Mouse (Mus musculus) forebrain, embryonic 14.5 days (tissue): Measurements from ENCODE around the gene Ablim2. TPM values are rescaled to one million over a fixed set of nuclear protein-coding genes. Genes with fewer than 3 reads are reported as not detected.

Source experiments
- ATAC-seq: fragments of 200-750 bp; cut with Nextera tagmentation; 2 replicates; pipeline ENCODE4 v1.8.0; 2017; ENCODE audit warnings: mild to moderate bottlenecking, moderate library complexity
- DNase-seq: peaks from one replicate; pipeline ENCODE4 v3.0.0-alpha.2; 2015; ENCODE audit warnings: low spot score
- H3K27ac ChIP-seq: fragments of 300-500 bp; sonication (generic); 2 replicates; pipeline ENCODE4 v1.5.1; 2014; ENCODE audit warnings: low read depth, mild to moderate bottlenecking, control low read depth, low read length, moderate library complexity
- H3K27me3 ChIP-seq: fragments of 300-500 bp; sonication (generic); replicated peaks from 2 replicates; pipeline ENCODE4 v1.6.1; 2014; ENCODE audit warnings: low read length, control low read depth, mixed read lengths; ENCODE audit not compliant: control insufficient read depth, insufficient read depth
- H3K36me3 ChIP-seq: fragments of 300-500 bp; sonication (generic); 2 replicates; pipeline ENCODE4 v1.6.1; 2014; ENCODE audit warnings: low read length, control low read depth; ENCODE audit not compliant: control insufficient read depth, insufficient read depth
- H3K4me1 ChIP-seq: fragments of 300-500 bp; sonication (generic); 2 replicates; pipeline ENCODE4 v1.6.1; 2014; ENCODE audit warnings: antibody characterized with exemption, low read length, control low read depth; ENCODE audit not compliant: control insufficient read depth, insufficient read depth
- H3K4me2 ChIP-seq: fragments of 300-500 bp; sonication (generic); 2 replicates; pipeline ENCODE4 v1.6.1; 2014; ENCODE audit warnings: mild to moderate bottlenecking, control low read depth, low read length
- H3K4me3 ChIP-seq: fragments of 300-500 bp; sonication (generic); 2 replicates; pipeline ENCODE4 v1.5.1; 2014; ENCODE audit warnings: low read depth, low read length, control low read depth
- H3K9ac ChIP-seq: fragments of 300-500 bp; sonication (generic); 2 replicates; pipeline ENCODE4 v1.6.1; 2014; ENCODE audit warnings: mild to moderate bottlenecking, low read length, control low read depth, moderate library complexity
- H3K9me3 ChIP-seq: fragments of 300-500 bp; sonication (generic); replicated peaks from 2 replicates; pipeline ENCODE4 v1.6.1; 2016; ENCODE audit warnings: low read length, control low read depth, mixed read lengths; ENCODE audit not compliant: control insufficient read depth
- WGBS: fragments of 180-500 bp; shearing (Covaris S2); extraction: QIAGEN DNeasy Blood & Tissue Kit; methylation state at CpG from one replicate; pipeline ENCODE4 v1.1.7; 2014; 5-methylcytosine and 5-hydroxymethylcytosine counted together
- polyA plus RNA-seq: library from polyadenylated mRNA; unstranded; fragments of >200 nt; fragmentation: Nextera tagmentation; extraction: Ambion mirVana; gene quantifications from 2 replicates; pipeline ENCODE4 v1.2.1, GENCODE M21; 2014

Gene Ablim2
- polyA plus RNA-seq, 1 experiment from 2014 or later: 4.7 TPM

DNA sequence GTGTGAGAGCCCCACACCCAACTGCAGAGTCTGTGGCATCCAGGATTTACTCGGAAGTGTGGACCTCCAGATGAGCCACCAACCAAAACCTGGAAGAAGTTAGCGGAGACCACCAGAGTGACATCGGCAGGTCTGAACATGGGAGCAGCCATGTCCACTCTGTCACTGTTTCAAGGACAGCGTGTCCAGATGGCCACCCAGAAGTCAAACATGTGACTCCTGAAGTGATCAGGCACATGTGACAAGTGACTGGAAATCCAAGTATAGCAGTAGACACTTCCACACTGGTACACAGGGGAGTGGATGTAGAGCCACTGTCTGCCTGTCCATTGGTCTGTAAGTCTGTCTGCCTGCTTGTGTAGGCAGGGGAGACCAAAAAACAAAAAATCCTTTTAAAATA, 47.0 kb downstream of the Ablim2 start:
- ATAC-seq: no peak
- H3K4me2 ChIP-seq: no peak overlapping the region

DNA sequence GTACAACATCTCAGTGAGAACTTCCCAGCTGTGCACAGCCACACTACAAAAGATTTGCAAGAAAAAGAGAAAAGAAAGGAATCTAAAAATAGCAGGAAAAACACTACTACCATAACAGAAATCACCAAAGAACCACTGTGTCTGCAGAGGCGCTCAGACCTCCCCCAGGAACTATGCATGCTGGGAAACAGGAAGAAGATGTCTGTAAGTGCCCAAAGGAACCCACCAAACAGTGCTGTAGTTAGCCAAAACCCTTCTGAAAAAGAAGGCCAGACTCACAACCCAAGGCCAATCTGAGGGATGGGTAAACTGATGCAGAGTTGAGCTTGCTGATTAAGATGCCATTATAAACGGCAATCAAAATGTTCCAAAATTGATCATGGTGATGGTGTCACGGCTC, 47.5 kb downstream of the Ablim2 start:
- no peak overlapping the region for H3K9ac ChIP-seq
- H3K27ac ChIP-seq: no peak overlapping the region
- H3K4me3 ChIP-seq: no peak overlapping the region
- H3K4me1 ChIP-seq: no peaks in the 10 kb centered on the region
- no peaks in the 10 kb centered on the region for H3K36me3 ChIP-seq
- no peak overlapping the region for H3K4me2 ChIP-seq
- DNase-seq (no peak), ATAC-seq (no peak)
- H3K27me3 ChIP-seq: no peaks in the 10 kb centered on the region
- H3K9me3 ChIP-seq: no peaks in the 10 kb centered on the region
- WGBS: 68% methylated on average over 3 of the region's 3 CpGs

More for the DNA sequence above, 47.0 kb downstream of the Ablim2 start:
- Histone ChIP-seq H3K36me3 (no peaks in the 10 kb centered on the region), H3K27ac (no peak overlapping the region), H3K4me1 (no peaks in the 10 kb centered on the region), H3K27me3 (no peaks in the 10 kb centered on the region), H3K9me3 (no peaks in the 10 kb centered on the region), H3K4me3 (no peak overlapping the region), H3K9ac (no peak overlapping the region)
- 94% methylated on average over 4 of the region's 4 CpGs for WGBS
- DNase-seq: no peak

DNA sequence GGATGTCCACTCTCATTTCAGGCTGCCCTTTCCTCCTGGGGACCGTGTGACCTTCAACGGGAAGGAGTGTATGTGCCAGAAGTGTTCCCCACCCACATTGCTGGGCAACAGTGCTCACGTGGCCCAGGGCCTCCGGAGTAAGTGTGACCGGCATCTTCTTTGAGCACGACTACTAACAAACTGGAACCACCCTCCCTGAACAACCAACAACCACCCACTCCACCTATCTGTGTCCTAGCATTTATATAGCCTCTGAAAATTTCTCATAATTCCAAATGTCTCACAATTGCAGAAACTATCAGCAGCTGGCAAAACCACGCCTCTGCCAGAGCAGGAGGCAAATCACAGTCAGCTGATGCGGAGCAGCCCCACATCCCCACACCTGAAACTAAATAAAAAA, 49.3 kb downstream of the Ablim2 start:
- H3K27me3 ChIP-seq: no peaks in the 10 kb centered on the region
- WGBS: 91% methylated on average over 8 of the region's 8 CpGs
- no peak overlapping the region for H3K9ac ChIP-seq
- H3K9me3 ChIP-seq: no peaks in the 10 kb centered on the region
- H3K4me2 ChIP-seq: no peak overlapping the region
- H3K4me3 ChIP-seq: no peak overlapping the region
- no peaks in the 10 kb centered on the region for H3K36me3 ChIP-seq
- DNase-seq (no peak), ATAC-seq (no peak)
- no peak overlapping the region for H3K27ac ChIP-seq
- H3K4me1 ChIP-seq: no peaks in the 10 kb centered on the region

DNA sequence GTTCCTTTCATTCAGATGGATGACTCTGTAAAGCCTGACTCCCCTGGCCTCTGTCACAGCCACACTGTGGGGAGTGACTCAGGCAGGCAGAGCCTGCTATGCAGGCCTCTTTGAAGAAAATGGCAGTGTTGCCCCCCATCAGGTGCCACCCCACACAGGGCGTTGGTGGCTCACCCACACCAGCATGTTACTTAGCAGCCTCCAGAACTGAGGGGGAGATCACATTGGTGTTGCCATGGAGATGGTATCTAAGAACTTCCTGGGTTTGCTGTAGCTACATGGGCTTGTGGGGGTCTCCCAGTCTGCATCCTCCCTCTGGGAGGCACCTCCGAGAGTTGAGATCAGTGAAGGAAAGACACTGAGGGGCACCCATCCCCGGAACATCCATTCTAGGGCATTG, 52.8 kb downstream of the Ablim2 start:
- H3K9ac ChIP-seq: no peak overlapping the region
- H3K4me1 ChIP-seq: no peaks in the 10 kb centered on the region
- H3K27ac ChIP-seq: no peak overlapping the region
- 62% methylated on average over 3 of the region's 3 CpGs for WGBS
- DNase-seq (peak; percentile 19), ATAC-seq (no peak)
- no peaks in the 10 kb centered on the region for H3K36me3 ChIP-seq
- no peak overlapping the region for H3K4me2 ChIP-seq
- no peaks in the 10 kb centered on the region for H3K9me3 ChIP-seq
- no peaks in the 10 kb centered on the region for H3K27me3 ChIP-seq
- no peak overlapping the region for H3K4me3 ChIP-seq

DNA sequence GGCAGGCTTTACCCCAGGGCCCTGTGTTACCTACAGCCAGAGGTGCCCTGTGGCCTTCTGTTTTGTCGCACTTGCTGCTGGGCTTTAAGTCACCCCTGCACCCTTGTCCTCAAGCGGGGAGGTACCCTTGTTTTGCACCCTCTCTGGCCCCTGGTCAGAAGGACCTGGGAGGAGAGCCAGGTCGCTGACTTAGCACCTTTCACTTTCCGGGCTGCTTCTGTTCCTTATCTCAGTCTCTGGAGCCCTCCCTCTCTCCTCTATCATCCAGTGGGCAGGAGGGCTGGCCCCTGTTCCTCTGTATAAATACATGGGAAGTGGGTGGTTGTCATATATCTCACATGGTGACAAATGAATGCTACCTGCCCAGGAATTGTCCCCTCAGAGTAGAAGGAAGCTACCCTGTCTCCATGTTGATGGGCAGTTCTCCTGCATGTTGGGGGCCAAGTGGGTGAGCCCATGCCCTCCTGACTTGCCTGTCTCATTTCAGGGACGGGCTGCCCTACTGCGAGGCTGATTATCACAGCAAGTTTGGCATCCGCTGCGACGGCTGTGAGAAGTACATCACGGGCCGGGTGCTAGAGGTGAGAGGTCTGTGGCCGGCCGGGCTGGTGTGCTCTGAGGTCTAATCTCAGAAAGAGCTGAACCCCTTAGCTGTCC, 54.1 kb downstream of the Ablim2 start:
- no peak overlapping the region for H3K27ac ChIP-seq
- H3K4me1 ChIP-seq: no peaks in the 10 kb centered on the region
- H3K9me3 ChIP-seq: no peaks in the 10 kb centered on the region
- WGBS: 87% methylated on average over 13 of the region's 13 CpGs
- no peak overlapping the region for H3K4me2 ChIP-seq
- H3K9ac ChIP-seq: no peak overlapping the region
- H3K4me3 ChIP-seq: no peak overlapping the region
- H3K27me3 ChIP-seq: no peaks in the 10 kb centered on the region
- ATAC-seq (no peak), DNase-seq (no peak)
- no peaks in the 10 kb centered on the region for H3K36me3 ChIP-seq

DNA sequence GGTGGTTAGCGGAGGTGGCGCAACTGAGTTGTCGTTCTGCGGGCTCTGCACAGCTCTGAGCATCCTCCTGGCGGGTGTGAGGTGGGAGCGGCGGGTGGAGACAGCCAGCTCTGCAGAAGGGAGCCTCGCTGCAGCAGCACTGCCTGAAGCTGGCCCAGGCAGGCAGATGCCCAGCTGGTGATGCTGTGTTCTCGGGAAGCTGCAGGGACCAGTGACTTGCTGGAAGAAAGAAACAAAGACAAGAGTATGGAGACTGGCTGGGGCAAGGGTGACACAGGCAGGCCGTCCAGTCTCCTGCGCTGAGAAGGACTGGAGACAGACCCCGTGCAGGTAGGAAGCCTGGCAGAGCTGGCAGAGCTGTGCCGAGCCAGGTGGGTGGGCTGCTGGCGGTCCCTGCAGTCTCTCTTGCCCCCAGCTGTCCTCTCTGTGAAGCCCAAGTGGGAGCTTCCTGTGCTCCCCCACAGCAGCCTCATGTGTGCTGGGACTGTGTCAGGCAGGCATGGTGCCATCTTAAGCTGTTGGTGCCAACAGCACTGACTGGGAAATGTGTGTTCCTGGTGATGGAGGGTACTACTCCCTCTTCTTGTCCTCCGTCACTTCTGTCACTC, 56.8 kb downstream of the Ablim2 start:
- peak; percentile 54 for ATAC-seq
- H3K9ac ChIP-seq: no peak overlapping the region
- peak; percentile 47 for DNase-seq
- H3K27ac ChIP-seq: no peak overlapping the region
- H3K9me3 ChIP-seq: no peaks in the 10 kb centered on the region
- H3K36me3 ChIP-seq: no peaks in the 10 kb centered on the region
- no peak overlapping the region for H3K4me3 ChIP-seq
- 50% methylated on average over 15 of the region's 15 CpGs for WGBS
- H3K27me3 ChIP-seq: no peaks in the 10 kb centered on the region
- no peaks in the 10 kb centered on the region for H3K4me1 ChIP-seq
- H3K4me2 ChIP-seq: no peak overlapping the region

DNA sequence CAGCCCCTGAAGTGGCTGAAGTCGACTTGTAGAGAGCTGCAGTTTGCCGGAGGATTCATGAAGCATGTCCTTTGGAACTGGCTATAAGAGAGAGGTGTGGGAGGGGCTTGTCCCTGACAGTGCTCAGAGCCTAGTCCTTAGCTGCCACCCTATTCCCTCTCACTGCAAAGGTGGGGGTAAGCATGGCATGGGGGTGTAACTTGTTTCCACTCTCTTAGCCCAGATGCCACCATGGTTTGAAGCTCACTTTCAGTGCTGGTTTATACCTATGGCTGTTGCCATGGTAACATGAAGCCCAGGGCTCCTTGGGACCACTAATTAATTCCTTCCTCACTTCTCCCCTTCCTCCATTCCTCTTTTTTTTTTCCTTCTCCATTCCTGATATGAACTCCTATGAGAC, 57.4 kb downstream of the Ablim2 start:
- H3K27me3 ChIP-seq: no peaks in the 10 kb centered on the region
- 31% methylated on average over 2 of the region's 2 CpGs for WGBS
- H3K27ac ChIP-seq: no peak overlapping the region
- ATAC-seq (0 out of 2 replicates have a peak, but pooled peaks have one; percentile 29), DNase-seq (peak; percentile 45)
- H3K4me2 ChIP-seq: no peak overlapping the region
- H3K9me3 ChIP-seq: no peaks in the 10 kb centered on the region
- no peak overlapping the region for H3K4me3 ChIP-seq
- no peaks in the 10 kb centered on the region for H3K36me3 ChIP-seq
- H3K4me1 ChIP-seq: no peaks in the 10 kb centered on the region
- no peak overlapping the region for H3K9ac ChIP-seq

DNA sequence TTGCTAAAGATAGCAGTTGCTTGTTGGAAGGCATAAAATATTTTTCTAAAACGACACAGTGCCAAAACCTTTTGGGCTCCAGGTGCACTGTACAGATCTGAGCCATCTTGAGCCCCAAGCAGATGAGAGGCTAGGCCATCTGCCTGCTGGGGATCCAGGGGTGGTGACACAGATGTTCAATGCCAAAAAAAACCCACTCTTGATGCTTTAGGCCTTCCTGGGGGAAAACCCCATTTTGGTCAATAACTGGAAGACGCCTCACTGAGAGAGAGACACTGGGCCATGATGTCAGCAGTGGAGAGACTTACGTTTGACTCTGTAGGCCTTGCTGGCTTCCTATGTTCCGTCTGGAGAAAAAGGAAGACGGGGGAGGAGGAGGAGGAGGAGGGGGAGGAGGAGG, 59.6 kb downstream of the Ablim2 start:
- Histone ChIP-seq H3K4me1 (no peaks in the 10 kb centered on the region), H3K9ac (no peak overlapping the region), H3K9me3 (no peaks in the 10 kb centered on the region), H3K36me3 (no peaks in the 10 kb centered on the region), H3K27me3 (no peaks in the 10 kb centered on the region), H3K27ac (no peak overlapping the region), H3K4me2 (no peak overlapping the region), H3K4me3 (no peak overlapping the region)
- 83% methylated on average over 3 of the region's 5 CpGs for WGBS
- ATAC-seq (no peak), DNase-seq (no peak)

DNA sequence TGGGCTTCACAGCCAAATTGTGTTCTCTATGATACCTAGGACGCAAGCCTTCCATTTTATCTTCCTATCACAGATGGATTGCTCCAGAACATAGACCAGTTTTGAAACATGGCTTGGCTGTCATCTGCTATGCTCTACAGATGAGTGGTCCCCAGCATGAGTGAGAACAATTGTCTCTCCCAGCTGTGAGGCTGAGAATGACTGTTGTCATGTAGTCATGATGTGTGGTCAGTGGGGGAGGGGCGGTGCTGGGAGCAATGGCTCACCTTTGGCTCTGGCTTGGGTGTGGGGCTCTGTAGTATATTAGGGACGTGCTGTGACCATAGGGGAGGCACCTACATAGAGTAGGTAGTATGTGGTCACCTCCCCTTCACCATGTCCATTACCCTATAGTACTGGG, 60.2 kb downstream of the Ablim2 start:
- no peak overlapping the region for H3K27ac ChIP-seq
- ATAC-seq (no peak), DNase-seq (no peak)
- H3K4me1 ChIP-seq: no peaks in the 10 kb centered on the region
- H3K4me3 ChIP-seq: no peak overlapping the region
- WGBS: 88% methylated on average over 3 of the region's 3 CpGs
- H3K4me2 ChIP-seq: no peak overlapping the region
- H3K27me3 ChIP-seq: no peaks in the 10 kb centered on the region
- H3K9me3 ChIP-seq: no peaks in the 10 kb centered on the region
- H3K36me3 ChIP-seq: no peaks in the 10 kb centered on the region
- no peak overlapping the region for H3K9ac ChIP-seq
